Mouse (Mus musculus): ENCODE results near the gene Rpl18. TPM values are rescaled to one million over a fixed set of nuclear protein-coding genes. Genes with fewer than 3 reads are reported as not detected.

Rpl18 gene
- polyA plus RNA-seq, 1 experiment from 2014 or later: 926 TPM

GRCm38 (mm10) chr7:45701607-45702006, 13.7 kb upstream of the Rpl18 start:
- Histone ChIP-seq H3K27ac (no peak overlapping the region), H3K9ac (0 out of 2 replicates have a peak overlapping the region, but pooled peaks have one; percentile 27), H3K27me3 (peaks cover 26% of the 10 kb centered on the region), H3K4me3 (peak overlapping the region; percentile 43), H3K4me1 (peaks cover 34% of the 10 kb centered on the region), H3K4me2 (replicated peaks) (peak overlapping the region; percentile 89), H3K9me3 (no peaks in the 10 kb centered on the region), H3K36me3 (no peaks in the 10 kb centered on the region)
- ATAC-seq (ENCODE audit: insufficient number of reproducible peaks, insufficient read depth, low FRiP score, low TSS enrichment): no peak
- WGBS: 83% methylated on average over 11 of the region's 11 CpGs

- Histone ChIP-seq H3K27ac (no peak overlapping the region), H3K9ac (no peak overlapping the region), H3K9me3 (no peaks in the 10 kb centered on the region), H3K27me3 (peaks cover 26% of the 10 kb centered on the region), H3K4me1 (peaks cover 39% of the 10 kb centered on the region), H3K4me3 (no peak overlapping the region), H3K4me2 (replicated peaks) (0 out of 2 replicates have a peak overlapping the region, but pooled peaks have one; percentile 3), H3K36me3 (no peaks in the 10 kb centered on the region)
- WGBS: 93% methylated on average over 11 of the region's 11 CpGs
- no peak for ATAC-seq (ENCODE audit: insufficient number of reproducible peaks, insufficient read depth, low FRiP score, low TSS enrichment)
Measured at GRCm38 (mm10) chr7:45702316-45702715, 12.9 kb upstream of the Rpl18 start.

DNA sequence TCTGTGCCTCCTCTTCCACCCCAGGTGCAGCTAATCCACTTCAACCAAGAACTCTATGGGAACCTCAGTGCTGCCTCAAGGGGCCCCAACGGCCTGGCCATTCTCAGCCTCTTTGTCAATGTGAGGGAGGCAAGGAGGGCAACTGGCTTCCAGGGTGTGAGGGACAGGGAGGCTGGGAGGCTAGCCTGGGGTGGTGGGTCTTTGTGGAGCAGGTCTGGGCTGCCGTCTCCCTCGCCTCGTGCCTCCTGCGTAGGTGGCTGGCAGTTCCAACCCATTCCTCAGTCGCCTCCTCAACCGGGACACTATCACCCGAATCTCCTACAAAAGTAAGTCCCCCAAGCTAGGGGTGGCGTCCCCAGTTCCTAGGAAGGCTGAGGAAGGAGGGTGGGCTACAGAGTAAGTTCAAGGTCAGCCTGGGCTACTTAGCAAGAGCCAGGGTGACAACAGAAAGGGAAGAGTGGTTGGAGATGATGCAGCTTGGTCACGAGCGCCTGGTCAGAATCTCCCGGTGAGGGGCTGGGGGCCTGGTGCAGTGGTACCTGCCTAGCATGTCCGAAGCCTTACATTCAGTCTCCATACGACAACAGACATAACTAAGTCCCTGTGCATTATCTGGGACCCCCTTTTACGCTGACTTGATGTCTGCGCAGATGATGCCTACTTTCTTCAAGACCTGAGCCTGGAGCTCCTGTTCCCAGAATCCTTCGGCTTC, 12.3 kb upstream of the Rpl18 start:
- Histone ChIP-seq H3K9me3 (no peaks in the 10 kb centered on the region), H3K27me3 (peaks cover 26% of the 10 kb centered on the region), H3K4me3 (no peak overlapping the region), H3K4me1 (peaks cover 46% of the 10 kb centered on the region), H3K36me3 (no peaks in the 10 kb centered on the region), H3K9ac (0 out of 2 replicates have a peak overlapping the region, but pooled peaks have one; percentile 40), H3K27ac (0 out of 2 replicates have a peak overlapping the region, but pooled peaks have one; percentile 85), H3K4me2 (replicated peaks) (peak overlapping the region; percentile 98)
- no peak for ATAC-seq (ENCODE audit: insufficient number of reproducible peaks, insufficient read depth, low FRiP score, low TSS enrichment)
- 91% methylated on average over 17 of the region's 17 CpGs for WGBS

- peak overlapping the region; percentile 98 for H3K4me2 ChIP-seq (replicated peaks)
- H3K4me1 ChIP-seq: peaks cover 52% of the 10 kb centered on the region
- peak overlapping the region; percentile 40; the same call in 1 of the 2 replicates for H3K9ac ChIP-seq
- H3K9me3 ChIP-seq: no peaks in the 10 kb centered on the region
- no peak for ATAC-seq (ENCODE audit: insufficient number of reproducible peaks, insufficient read depth, low FRiP score, low TSS enrichment)
- H3K36me3 ChIP-seq: no peaks in the 10 kb centered on the region
- 45% methylated on average over 12 of the region's 12 CpGs for WGBS
- H3K4me3 ChIP-seq: peak overlapping the region; percentile 43
- H3K27me3 ChIP-seq: peaks cover 22% of the 10 kb centered on the region
- peak overlapping the region; percentile 85 for H3K27ac ChIP-seq
Measured at GRCm38 (mm10) chr7:45703521-45704033, 11.7 kb upstream of the Rpl18 start.

DNA sequence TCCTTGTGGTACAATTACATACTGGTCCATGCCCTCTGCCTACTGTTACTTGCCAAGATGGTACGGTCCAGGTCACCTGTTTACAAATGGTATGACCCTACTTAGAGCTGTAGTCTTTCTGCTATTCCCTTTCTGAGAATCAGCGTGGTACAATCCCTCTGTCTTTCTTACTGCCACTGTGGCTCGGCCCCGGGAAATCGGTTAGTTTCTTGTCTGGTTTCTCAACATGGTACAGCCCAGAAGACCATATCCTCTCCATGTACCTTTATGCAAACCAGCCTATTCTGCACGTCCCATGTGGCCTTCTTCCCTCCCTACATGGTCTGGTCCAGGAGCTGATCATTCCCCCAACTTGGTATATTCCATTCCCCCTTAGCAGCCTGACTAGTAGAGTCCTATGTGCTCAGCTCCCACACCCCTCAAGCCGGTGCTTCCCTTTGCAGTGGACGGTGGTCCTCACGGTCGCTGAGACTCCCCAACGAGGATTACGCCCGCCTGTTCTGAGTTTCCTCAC, 11.2 kb upstream of the Rpl18 start:
- no peaks in the 10 kb centered on the region for H3K9me3 ChIP-seq
- H3K4me1 ChIP-seq: peaks cover 57% of the 10 kb centered on the region
- H3K27me3 ChIP-seq: peaks cover 17% of the 10 kb centered on the region
- H3K4me2 ChIP-seq (replicated peaks): peak overlapping the region; percentile 98
- peak overlapping the region; percentile 85 for H3K27ac ChIP-seq
- H3K9ac ChIP-seq: peak overlapping the region; percentile 15
- no peaks in the 10 kb centered on the region for H3K36me3 ChIP-seq
- 0 out of 2 replicates have a peak, but pooled peaks have one; percentile 11 for ATAC-seq (ENCODE audit: insufficient number of reproducible peaks, insufficient read depth, low FRiP score, low TSS enrichment)
- under 1% methylated on average over 13 of the region's 13 CpGs for WGBS
- peak overlapping the region; percentile 43 for H3K4me3 ChIP-seq

- Histone ChIP-seq H3K27me3 (peaks cover 9% of the 10 kb centered on the region), H3K4me3 (peak within 1 kb of the TSS; percentile 63), H3K4me2 (replicated peaks) (peak within 1 kb of the TSS; percentile 98), H3K36me3 (peaks cover 4% of the 10 kb centered on the region; the same call in 1 of the 2 replicates), H3K9me3 (no peaks in the 10 kb centered on the region), H3K9ac (peak within 1 kb of the TSS; percentile 87), H3K4me1 (peaks cover 56% of the 10 kb centered on the region), H3K27ac (peak within 1 kb of the TSS; percentile 85)
- peak; percentile 84 for ATAC-seq (ENCODE audit: insufficient number of reproducible peaks, insufficient read depth, low FRiP score, low TSS enrichment)
- WGBS: under 1% methylated on average over 36 of the region's 36 CpGs
Measured at GRCm38 (mm10) chr7:45704730-45705442, 10.4 kb upstream of the Rpl18 start, which contains the start of gene Dbp. Gene Dbp (plus strand): TSS chr7:45705088.

DNA sequence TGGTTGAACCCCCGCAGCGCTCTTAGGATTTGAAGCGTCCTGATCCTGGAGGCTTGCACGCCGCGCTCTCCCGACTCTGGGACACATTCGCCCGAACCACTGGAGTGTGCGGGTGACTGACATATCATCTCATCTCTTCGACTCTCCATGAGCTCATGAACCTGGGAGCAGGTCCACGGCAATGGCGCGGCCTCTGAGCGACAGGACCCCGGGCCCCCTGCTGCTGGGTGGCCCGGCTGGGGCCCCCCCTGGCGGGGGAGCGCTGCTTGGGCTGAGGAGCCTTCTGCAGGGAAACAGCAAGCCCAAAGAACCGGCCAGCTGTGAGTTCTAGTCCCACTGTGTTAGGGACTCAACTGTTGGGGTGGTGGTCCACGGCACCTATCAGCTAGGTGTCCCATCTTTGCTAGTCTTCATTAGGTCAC, 9.8 kb upstream of the Rpl18 start:
- H3K4me1 ChIP-seq: peaks cover 50% of the 10 kb centered on the region
- H3K27me3 ChIP-seq: peaks cover 3% of the 10 kb centered on the region
- peak overlapping the region; percentile 98 for H3K4me2 ChIP-seq (replicated peaks)
- H3K4me3 ChIP-seq: peak overlapping the region; percentile 63
- no peak for ATAC-seq (ENCODE audit: insufficient number of reproducible peaks, insufficient read depth, low FRiP score, low TSS enrichment)
- peak overlapping the region; percentile 87; the same call in 1 of the 2 replicates for H3K9ac ChIP-seq
- H3K9me3 ChIP-seq: no peaks in the 10 kb centered on the region
- H3K27ac ChIP-seq: peak overlapping the region; percentile 85
- H3K36me3 ChIP-seq: peaks cover 10% of the 10 kb centered on the region
- WGBS: under 1% methylated on average over 21 of the region's 21 CpGs

GRCm38 (mm10) chr7:45705873-45706281, 9.4 kb upstream of the Rpl18 start:
- Histone ChIP-seq H3K4me2 (replicated peaks) (peak overlapping the region; percentile 98), H3K36me3 (peaks cover 14% of the 10 kb centered on the region), H3K27ac (peak overlapping the region; percentile 85), H3K9ac (peak overlapping the region; percentile 87), H3K27me3 (no peaks in the 10 kb centered on the region), H3K4me1 (peaks cover 49% of the 10 kb centered on the region), H3K9me3 (no peaks in the 10 kb centered on the region), H3K4me3 (peak overlapping the region; percentile 63)
- 2% methylated on average over 7 of the region's 7 CpGs for WGBS
- ATAC-seq (ENCODE audit: insufficient number of reproducible peaks, insufficient read depth, low FRiP score, low TSS enrichment): no peak

DNA sequence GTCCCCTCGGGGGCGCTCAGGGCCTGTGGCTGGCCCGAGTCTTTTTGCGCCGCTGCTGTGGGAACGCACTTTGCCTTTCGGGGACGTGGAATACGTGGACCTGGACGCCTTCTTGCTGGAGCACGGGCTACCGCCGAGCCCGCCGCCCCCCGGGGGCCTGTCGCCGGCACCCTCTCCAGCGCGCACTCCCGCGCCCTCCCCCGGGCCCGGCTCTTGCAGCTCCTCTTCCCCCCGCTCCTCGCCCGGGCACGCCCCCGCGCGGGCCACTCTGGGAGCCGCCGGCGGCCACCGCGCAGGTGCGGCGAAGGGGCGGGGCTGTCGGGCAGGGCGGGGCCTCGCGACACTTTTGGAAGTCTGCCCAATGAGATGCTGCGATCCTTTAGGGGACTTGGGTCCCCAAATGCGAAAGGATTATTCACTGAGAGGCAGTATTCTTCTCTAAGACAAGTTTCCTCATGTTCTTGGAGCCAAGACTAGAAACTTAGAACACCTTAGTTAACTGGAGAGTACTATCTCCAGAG, 8.5 kb upstream of the Rpl18 start:
- Histone ChIP-seq H3K4me2 (replicated peaks) (peak overlapping the region; percentile 98), H3K9me3 (no peaks in the 10 kb centered on the region), H3K36me3 (peaks cover 23% of the 10 kb centered on the region), H3K27me3 (no peaks in the 10 kb centered on the region), H3K4me1 (peaks cover 45% of the 10 kb centered on the region), H3K27ac (peak overlapping the region; percentile 85), H3K9ac (peak overlapping the region; percentile 87), H3K4me3 (peak overlapping the region; percentile 63)
- ATAC-seq (ENCODE audit: insufficient number of reproducible peaks, insufficient read depth, low FRiP score, low TSS enrichment): no peak
- WGBS: under 1% methylated on average over 45 of the region's 45 CpGs

- Histone ChIP-seq H3K36me3 (peaks cover 30% of the 10 kb centered on the region), H3K4me1 (peaks cover 45% of the 10 kb centered on the region), H3K4me3 (peak overlapping the region; percentile 63), H3K27me3 (no peaks in the 10 kb centered on the region), H3K9ac (peak overlapping the region; percentile 24; the same call in 1 of the 2 replicates), H3K9me3 (no peaks in the 10 kb centered on the region), H3K4me2 (replicated peaks) (peak overlapping the region; percentile 98), H3K27ac (peak overlapping the region; percentile 85)
- no peak for ATAC-seq (ENCODE audit: insufficient number of reproducible peaks, insufficient read depth, low FRiP score, low TSS enrichment)
- under 1% methylated on average over 27 of the region's 27 CpGs for WGBS
Measured at GRCm38 (mm10) chr7:45707375-45707967, 7.8 kb upstream of the Rpl18 start.

Measured in embryonic facial prominence, embryonic 12.5 days (tissue).